Mouse (Mus musculus) embryo, embryonic 9.5 days (tissue): Measurements from ENCODE around the gene Csgalnact2.

Experiments used
- DNase-seq: peaks from one replicate; pipeline ENCODE4 v3.0.0-alpha.2; 2017; ENCODE audit errors: extremely low spot score

Csgalnact2 gene

DNA sequence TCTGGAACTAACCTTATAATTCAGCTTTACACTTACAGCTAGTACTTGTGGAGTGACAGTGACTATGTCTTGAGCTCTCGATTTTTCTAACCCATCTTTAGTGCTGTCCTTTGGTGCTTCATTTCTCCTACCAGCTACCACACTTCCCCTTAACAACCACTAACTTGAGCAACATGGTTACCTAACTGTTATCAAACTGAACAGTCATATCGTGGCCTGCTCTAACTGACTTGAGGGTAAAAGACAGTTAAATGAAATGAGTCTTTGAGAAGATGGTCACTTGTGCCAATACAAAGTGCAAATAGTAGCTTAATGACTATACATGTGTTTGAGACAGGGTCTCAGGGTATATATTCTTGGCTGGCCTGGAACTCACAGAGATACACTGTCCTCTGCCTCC, 1.8 kb downstream of the Csgalnact2 start:
- DNase-seq = no peak

DNA sequence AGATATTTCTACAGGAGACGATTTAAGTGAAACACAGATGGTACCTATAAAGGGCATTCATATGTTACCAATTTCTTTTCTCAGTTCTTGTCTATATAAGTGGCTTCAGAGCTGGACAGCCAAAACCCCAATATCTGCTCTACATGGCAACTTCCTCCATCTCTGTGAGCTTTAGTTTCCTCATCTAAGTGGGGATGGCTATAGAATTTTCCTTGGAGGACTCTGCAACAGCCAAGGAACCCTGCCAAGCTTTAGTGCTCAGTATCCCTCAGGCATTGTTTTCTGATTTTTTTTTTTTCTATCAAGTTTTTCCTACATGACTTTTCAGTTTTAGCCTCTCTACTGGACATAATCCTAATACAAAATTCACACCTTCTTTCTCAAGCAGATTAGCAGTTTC, 4.5 kb downstream of the Csgalnact2 start:
- no peak for DNase-seq

DNA sequence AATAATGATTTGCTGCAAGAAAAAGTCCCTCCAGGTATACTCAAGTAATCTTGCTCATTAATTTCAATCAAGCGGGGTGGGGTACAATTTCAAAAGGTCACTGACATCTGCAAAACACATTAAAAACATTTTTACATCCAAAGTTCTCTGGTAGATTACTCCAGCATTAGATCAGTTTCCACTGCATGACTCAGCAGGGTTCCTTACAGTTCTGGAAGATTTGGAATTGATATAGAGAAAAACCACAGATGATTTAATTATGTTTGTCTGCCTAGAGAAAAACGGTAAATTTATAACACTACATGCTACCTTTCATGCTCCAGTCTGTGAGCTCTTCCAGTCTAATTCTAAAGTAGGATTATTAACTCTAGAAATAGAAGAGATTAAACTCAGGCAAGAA, 8.9 kb downstream of the Csgalnact2 start:
- DNase-seq = no peak

DNA sequence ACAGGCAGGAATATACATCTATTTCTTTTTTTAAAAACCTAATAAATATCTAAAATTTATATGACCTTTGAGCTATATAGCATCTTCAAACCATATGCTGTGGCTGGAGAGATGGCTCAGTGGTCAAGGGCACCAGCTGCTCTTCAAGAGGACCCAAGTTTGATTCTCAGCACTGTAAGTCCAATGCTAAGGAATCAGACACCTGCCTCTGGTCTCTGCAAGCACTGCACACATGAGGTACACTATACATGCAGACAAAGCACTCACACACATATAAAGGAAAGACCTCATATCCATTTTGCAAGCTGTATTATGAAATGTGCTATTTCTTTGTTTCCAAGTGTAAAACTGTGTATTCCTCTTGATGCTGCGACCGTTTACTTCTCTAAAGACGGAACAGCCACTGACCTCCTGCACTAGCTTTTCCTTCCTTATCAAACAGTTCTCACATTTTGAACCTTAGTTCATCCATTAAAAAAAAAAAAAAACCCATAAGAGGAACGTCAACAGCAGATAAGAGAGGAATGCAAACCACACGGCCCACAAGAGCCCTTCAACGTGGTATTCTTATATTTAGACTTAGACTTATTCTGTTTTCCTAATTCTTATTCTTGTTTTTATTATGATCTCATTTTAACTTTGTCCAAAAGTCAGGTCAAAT, 11.0 kb downstream of the Csgalnact2 start:
- DNase-seq = no peak

DNA sequence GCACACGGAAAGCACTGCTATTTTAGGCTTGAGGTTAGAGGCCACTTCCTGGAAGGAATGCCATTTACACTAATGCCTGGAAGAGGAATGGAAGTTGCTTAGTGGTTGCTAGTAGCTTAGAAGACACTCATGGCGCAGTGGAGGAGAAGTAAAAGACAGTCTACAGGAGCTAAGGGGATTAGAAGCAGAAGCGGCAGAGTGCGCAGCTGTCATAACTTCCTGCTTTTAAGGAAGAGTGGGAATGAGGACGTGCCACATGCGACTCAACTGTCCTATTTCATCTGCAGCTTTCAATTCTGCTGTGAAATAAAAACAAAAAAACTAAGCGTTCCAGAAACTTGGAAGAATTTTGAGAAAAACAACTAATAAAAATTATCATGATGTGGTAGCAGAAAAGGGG, 11.7 kb downstream of the Csgalnact2 start:
- no peak for DNase-seq

DNA sequence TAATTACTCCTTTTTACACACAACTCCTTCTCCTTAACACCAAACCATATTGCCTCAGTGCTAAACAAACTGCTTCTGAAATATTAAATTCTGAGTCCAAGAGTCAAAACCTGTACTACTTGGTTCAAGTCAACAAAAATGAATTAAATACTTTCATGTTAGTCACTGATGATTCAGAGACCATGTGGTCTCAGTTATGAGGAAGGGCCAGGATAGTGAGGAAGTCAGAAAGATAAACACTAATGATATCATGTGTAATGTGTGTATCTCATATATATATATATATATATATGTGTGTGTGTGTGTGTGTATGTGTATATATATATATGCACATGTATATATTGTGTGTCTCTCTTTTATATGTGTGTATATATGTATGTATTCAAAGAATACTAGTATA, 12.4 kb downstream of the Csgalnact2 start:
- DNase-seq = no peak

DNA sequence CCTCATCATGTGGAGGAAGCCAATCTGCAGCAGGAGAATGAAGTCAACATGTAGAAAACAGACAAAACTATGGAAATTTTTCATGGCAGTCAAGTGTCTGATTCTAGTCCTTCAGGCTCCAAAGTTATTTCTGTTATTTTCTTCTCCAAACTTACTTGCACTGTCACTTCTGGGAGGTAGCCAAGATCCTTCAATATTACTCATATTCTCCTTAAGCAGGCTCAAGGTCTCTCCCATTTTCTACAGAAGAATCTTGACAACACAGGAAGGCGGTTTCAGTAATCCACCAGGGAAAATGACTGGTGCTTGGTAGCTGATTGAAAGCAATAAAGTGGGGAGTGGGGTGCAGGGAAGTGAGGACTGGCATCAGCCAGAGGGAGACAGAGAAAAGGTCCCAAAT, 16.2 kb downstream of the Csgalnact2 start:
- no peak for DNase-seq

DNA sequence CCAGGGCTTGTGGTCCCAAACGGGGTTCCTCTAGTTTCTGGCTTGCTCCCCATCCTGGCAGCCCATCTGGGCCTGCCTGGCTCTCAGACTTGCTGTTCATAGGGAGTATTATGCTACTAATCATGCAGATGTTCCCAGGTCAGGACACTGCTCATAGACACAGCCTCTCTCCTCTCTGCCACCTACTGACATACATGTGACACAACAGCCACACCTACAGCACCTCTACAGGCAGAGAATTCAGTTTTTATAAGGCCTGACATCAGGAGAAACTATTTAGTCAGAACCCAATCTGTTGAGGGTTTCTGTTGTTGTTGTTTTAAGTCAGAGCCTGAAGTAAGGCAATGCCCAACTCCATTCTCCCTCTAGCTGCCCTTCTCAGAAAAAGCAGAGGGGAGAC, 27.1 kb downstream of the Csgalnact2 start:
- no peak for DNase-seq

DNA sequence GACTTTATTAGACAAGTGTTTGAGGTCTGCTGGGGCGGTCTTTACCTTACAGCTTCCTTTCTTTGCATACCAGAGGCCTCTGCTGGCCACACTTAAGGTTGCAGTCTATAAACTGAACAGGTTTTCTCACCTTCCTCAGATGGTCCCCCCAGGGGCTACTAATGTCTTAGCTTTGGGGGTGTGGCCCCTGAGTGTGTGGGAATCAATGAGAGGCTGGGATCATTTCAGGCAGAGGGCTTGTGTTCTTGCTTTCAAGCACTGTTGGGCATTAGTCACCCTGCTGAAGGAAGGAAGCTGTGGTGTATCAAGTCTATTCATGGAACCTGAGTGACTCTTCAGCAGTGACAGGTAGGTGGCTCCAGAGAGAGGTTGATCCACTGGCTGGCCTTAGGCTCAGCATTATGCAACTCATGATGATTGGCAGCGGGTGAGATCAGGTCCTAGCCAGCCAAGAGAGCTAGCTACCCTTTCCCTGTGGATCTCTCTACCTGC, 39.6 kb downstream of the Csgalnact2 start:
- no peak for DNase-seq

DNA sequence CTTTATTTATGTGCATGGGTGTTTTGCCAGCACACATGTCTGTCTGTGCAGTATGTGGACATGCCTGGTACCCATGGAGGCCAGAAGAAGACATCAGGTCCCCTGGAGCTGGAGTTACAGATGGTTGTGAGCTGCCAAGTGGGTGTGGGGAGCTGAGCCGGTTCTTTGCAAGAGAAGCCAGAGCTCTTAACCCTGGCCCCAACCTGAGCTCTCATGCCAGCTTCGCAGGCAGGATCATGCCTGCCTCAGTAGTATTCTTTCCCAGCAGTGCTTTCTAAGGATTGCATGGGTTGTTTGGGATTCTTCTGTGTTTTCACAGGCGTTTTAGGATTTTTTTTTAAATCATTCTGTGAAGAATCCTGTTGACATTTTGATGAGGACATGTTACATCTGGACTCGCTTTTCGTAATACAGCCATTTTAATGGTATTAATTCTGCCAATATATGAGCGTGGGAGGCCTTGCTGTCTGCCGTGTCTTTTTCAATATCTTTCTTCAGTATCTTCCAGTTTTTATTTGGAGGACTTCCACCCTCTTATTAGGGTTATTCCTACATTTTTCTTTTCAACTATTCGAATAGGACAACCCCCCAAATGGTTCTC, 41.1 kb downstream of the Csgalnact2 start:
- DNase-seq = no peak

DNA sequence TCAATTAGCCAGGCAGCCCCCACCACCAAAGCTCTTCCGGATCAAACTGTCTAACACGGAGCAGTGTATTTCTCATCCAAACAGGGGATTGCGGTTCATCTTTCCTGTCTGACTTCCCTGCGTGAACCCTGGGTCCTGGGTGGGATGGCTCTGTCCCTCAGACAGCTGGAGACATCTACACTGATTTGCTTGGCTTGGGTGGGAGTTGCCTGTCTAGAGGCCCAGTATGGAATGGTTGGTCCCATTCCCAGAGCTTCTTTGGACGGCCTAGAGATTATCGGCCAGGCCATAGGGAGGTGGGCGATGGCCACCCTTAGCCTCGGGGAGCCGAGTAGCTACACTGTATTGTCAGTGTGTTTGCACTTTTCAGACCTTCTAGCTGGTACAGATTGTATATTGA, 48.1 kb downstream of the Csgalnact2 start:
- DNase-seq = no peak

DNA sequence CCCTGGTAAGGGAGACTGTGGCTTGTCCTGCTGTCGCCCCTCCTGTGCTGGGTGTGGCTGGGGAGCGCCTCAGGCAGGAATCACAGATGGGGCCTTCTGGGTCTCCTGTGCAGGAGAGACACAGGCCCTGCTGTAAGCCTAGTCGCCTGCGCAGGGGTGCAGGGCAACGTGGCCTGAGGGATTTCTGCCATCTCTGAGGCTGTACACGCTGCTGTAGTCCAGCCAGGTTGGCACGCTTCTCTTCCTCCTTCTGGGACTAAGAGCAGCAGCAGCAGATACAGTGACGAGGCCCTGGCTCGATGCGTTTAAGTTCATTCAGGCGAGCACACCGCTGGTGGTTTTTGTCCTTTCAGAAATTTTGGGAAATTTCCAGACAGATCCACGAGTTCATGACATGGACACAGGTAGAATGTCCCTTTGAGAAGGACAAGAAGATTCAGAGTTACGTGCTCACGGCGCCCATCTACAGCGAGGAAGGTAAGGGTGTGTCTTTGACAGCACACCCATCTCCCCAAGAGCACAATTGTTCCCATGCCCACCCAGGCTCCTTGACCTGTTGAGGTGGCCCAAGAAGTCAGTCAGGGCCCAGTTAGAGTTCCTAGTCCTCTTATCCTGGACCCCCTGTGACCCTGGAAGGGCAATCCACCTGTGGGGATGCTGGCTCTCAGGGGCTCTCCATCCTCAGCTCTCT, 50.0 kb downstream of the Csgalnact2 start:
- no peak for DNase-seq

DNA sequence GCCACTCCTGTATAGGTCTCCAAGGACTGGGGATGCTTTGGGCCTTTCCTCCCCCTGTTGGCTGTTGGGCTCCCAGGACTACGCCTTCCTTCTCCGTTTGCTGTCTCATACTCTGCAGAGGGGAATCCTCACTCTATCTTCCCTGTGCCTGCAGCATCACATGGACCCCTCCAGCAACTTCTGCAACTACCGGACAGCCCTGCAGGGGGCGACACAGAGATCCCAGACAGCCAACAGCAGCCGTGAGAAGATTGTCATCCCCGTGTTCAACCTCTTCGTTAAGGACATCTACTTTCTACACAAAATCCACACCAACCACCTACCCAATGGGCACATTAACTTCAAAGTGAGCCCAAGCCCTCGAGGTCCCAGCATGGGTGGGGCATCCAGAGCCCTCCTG, 51.0 kb downstream of the Csgalnact2 start:
- DNase-seq = no peak

DNA sequence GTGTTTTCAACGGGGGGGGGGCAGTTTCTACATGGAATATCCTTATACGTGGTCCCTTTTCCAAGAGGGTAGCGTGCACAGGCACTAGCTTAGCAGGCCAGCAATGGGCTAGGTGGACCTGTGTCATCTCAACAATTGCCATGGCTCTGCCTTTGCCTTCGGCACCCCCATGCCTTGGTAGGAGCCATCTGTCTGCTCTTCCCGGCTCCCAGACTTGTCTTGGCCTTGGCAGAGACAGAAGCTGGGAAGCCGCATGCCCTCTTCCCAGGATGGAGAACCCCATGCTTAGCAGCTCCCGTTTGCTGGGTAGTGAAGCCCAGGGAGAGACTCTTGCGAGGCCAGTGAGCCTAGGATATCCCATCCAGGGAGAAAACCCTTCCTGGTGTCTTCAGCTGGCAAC, 54.3 kb downstream of the Csgalnact2 start:
- no peak for DNase-seq

DNA sequence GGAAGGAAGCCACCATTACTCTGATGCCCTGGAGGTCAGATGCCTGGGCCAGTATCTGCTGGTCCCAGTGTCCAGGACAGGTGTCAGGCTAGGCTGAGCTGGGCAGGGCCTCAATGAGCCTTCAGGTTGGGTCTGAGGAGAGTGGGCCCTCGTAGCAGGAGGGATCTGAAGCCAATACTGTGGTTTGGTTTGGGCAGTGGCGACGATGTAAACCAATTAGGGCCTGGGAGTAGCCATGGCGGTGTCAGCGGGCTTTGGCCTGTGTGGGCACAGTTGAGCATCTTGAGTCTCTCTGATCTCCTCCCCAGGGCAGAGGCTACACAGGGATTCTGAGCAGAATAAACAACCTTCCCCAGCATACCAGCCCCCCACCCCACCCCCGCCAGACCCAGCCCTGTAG, 55.3 kb downstream of the Csgalnact2 start:
- no peak for DNase-seq

DNA sequence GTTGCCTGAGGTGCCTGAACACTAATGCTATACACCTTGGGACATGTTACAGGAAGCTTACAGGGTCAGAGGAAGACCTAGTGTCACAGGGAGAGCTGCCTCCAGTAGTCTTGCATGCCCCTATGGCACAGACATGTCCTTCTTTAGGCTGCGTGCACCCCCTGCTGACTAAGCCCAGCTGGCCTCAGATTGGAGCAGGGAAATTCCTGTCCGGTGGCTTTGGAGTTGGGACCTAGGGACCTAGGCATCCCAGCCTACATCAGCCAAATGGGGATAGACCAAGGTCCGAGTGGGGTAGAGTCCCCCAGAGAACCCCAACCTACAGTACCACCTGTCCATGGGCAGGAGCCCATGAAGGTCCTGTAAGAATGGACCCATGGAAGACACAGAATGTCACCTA, 56.6 kb downstream of the Csgalnact2 start:
- DNase-seq = no peak

DNA sequence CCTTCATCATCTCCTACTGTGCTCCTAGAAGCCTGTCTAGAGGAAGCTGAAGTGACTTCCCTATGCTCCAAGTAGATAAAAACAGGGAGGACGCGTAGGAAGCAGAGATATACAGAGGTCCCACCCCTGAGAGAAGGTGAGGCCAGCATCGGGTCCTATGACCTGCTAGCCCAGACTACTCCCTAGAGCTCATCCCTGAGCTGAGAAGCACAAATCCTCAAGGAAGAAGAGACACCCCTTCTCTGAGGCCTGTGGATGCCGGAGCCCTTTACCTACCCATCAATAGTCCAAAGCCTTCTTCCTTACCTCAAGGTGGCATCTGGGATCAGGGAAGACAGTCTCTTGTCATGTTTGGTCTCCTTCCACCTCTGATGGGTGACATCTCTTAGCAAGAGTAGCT, 58.2 kb downstream of the Csgalnact2 start:
- DNase-seq = no peak

DNA sequence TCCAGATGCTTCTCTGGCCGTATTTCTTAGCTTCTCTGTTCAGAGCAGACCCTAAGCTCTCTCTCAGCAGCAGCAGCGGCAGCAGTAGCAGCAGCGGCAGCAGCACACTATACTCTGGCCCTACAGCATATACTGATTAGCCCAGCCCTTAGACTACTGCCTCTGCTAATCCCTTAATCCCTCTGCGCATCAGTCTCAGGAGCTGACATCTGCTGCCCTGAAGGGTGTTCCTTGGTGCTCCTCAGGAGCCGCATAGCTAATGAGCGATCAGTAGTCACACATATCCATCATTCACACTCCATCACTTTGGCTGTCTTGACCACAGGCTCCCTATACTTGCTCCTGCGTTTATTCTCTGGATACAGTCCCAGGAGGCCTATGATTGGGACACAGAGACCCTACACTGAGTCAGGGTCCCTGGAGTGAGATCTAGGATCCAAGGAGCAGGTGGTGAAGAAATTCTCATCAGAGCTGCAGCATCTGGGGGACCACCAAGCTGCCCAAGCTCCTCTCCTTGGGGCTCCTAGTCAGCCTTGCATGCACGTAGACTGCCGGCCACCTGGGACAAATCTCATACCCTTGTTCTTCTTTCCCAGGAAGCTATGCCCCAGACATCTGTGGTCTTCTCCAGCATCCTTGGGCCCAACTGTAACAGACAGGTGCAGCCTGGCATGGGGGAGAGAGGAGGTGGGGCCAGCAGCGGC, 59.0 kb downstream of the Csgalnact2 start:
- DNase-seq = no peak

DNA sequence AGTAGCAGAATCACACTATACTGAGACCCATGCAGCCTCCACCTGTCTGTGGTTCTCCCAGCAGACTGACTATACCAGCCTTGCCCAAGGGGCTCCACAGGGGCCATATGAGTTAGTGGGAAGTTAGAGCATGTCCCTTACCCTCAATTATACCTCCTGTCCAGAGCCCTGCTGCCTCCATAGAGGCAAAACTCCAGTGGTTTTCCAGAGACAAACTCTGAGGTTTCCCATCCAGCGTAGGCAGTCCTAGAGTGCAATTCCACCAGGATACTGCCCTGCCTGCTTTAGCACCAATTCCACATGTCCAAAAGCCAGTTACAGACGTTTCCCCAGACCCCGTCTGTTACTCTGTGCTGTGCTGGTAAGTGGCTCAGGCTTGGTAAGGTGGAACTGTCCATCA, 59.6 kb downstream of the Csgalnact2 start:
- DNase-seq = no peak

DNA sequence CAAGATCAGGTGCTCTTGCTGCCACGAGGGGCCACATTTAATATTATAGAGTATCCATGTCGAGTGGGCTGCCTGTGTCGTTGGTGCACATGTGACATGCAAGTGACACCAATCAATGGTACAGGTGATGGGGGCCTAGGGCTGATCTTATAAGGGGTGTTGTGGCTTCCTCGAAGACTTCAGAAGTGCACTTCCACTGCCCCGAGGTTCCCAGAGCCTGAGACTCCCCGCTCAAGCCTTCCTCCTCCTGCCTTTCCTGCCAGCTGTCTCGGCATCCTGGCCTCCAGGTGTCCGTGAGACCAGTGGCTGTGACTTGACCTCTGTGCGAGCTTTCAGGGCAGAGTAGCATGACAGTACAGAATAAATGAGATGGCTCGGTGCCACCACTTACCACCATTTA, 60.2 kb downstream of the Csgalnact2 start:
- DNase-seq = no peak

DNA sequence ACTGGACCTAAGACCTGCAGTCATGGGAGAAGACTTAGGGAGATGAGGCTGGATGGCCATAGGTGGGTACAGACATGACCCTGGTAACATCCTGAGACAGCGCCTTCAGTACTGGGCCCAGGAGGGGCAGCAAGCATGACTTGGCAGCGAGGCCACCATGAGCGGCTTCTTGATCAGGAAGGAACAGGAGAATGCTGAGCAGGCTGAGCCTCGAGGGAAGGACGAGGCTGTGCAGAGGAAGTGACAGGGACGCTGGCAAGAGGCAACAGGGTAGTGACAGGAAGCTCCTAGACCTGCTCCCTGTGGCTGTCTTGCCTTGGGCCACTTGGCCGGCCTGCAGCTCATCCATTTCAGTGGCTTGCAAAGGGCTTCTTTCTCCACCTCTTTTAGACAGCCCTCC, 61.5 kb downstream of the Csgalnact2 start:
- DNase-seq = no peak

DNA sequence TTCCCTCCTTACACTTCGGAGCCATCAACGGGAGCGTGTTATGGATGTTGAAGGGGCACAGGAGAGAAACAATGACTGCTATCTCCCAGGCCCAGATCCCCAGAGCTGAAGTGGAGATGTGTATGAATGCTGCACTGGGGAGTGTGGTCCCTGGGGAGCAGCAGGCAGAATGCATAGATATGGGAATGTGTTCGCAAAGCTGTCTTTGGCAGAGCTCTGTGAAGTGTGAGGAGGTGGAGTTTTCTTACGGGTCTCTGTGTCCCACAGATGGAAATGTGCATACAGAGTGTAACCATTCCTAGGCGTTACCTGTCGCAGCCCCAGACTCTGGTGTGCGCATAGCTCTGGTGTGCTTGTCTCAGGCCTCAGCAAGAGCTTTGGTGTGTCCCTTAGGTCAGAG, 62.2 kb downstream of the Csgalnact2 start:
- DNase-seq = no peak

DNA sequence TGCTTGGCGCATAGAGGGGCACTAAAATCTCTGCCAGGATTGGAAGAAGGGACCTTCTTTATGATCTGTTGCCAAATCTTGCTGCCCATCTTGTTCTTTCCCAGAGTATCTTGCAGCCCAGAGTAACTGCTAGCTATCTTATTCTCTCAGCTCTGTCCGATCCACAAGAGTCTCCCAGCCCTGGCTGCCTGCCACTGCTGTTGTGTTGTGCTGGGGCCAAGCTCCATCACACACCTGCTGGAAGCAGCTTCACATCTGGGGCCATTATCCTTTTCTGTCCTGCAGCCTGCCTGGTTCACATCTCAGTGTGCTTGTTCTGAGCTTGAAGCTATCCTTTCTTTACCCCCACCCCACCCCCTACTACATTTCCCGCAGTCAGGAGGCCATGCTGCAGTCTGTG, 62.7 kb downstream of the Csgalnact2 start:
- DNase-seq = no peak
